Mouse (Mus musculus): Measurements from ENCODE around the gene Tpm1. TPM values are rescaled to one million over a fixed set of nuclear protein-coding genes. Genes with fewer than 3 reads are reported as not detected.

The Tpm1 gene
- polyA plus RNA-seq, 1 experiment from 2014 or later, result 589 TPM

GRCm38 (mm10) chr9:67071596-67071995 is 22.4 kb upstream of the Tpm1 start:
- WGBS, result 19% methylated on average over 7 of the region's 7 CpGs
- H3K4me2 ChIP-seq, result no peak overlapping the region
- ATAC-seq (replicated peaks; ENCODE audit: low FRiP score), result 0 out of 2 replicates have a peak, but pooled peaks have one; percentile 33

DNA sequence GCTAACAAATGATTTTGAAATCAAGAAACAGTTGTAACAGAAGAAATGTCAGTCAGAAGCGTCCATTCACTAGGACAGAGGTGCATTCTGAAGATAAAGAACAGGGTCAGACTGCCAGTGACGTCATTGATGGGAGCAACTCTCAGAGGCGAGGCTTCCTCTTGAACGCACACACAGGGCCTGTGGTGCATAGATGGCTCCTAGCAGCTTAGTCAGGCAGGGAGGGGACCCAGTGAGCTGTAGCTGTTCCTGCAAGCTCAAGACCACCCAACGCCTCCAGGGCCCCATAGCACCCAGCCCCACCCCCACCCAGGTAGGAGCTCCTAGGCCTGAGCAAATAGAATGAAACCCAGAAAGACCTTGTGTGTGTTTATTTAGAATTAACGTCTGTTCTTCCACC is 21.9 kb upstream of the Tpm1 start:
- H3K4me1 ChIP-seq, result peaks cover 28% of the 10 kb centered on the region
- H3K9ac ChIP-seq, result no peak overlapping the region
- ATAC-seq (replicated peaks; ENCODE audit: low FRiP score), result peak; percentile 69; the same call in 1 of the 2 replicates
- WGBS, result 36% methylated on average over 6 of the region's 6 CpGs
- H3K27me3 ChIP-seq, result no peaks in the 10 kb centered on the region
- H3K27ac ChIP-seq, result peak overlapping the region; percentile 91
- no peak overlapping the region for H3K4me2 ChIP-seq
- H3K9me3 ChIP-seq (replicated peaks), result no peaks in the 10 kb centered on the region
- no peaks in the 10 kb centered on the region for H3K36me3 ChIP-seq
- H3K4me3 ChIP-seq (replicated peaks), result no peak overlapping the region

More at GRCm38 (mm10) chr9:67071596-67071995, 22.4 kb upstream of the Tpm1 start:
- H3K4me1 ChIP-seq, result peaks cover 28% of the 10 kb centered on the region
- no peaks in the 10 kb centered on the region for H3K27me3 ChIP-seq
- peak overlapping the region; percentile 91 for H3K27ac ChIP-seq
- H3K9ac ChIP-seq, result no peak overlapping the region
- H3K36me3 ChIP-seq, result no peaks in the 10 kb centered on the region
- H3K4me3 ChIP-seq (replicated peaks), result no peak overlapping the region
- H3K9me3 ChIP-seq (replicated peaks), result no peaks in the 10 kb centered on the region

DNA sequence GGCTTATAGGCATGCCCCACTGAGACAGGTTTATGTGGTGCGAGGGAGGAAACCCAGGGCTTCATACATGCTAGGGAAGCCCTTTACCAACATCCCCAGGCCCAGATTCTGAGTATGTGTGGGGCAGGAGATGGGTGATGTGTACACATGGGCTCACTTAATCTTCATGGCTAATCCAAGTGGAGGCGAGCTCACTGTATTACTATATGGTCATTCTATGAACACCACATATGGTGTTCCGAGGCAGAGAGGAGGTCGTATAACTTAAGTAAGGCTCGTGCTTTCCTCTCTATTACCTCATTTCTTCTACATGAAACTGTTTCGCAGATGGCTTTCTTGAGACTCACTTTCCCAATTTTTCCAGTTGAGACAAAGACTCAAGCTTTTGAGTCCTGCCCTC is 17.4 kb upstream of the Tpm1 start:
- H3K36me3 ChIP-seq, result no peaks in the 10 kb centered on the region
- H3K27me3 ChIP-seq, result no peaks in the 10 kb centered on the region
- H3K4me1 ChIP-seq, result peaks cover 8% of the 10 kb centered on the region
- WGBS, result 90% methylated on average over 6 of the region's 6 CpGs
- H3K4me2 ChIP-seq, result no peak overlapping the region
- no peak overlapping the region for H3K4me3 ChIP-seq (replicated peaks)
- no peaks in the 10 kb centered on the region for H3K9me3 ChIP-seq (replicated peaks)
- ATAC-seq (replicated peaks; ENCODE audit: low FRiP score), result no peak
- no peak overlapping the region for H3K9ac ChIP-seq
- H3K27ac ChIP-seq, result no peak overlapping the region

- H3K4me2 ChIP-seq, result no peak overlapping the region
- no peaks in the 10 kb centered on the region for H3K9me3 ChIP-seq (replicated peaks)
- no peaks in the 10 kb centered on the region for H3K36me3 ChIP-seq
- no peaks in the 10 kb centered on the region for H3K27me3 ChIP-seq
- no peak overlapping the region for H3K4me3 ChIP-seq (replicated peaks)
- H3K9ac ChIP-seq, result no peak overlapping the region
- no peaks in the 10 kb centered on the region for H3K4me1 ChIP-seq
- 75% methylated on average over 12 of the region's 12 CpGs for WGBS
- no peak overlapping the region for H3K27ac ChIP-seq
- ATAC-seq (replicated peaks; ENCODE audit: low FRiP score), result no peak
Measured at GRCm38 (mm10) chr9:67059714-67060113, 10.5 kb upstream of the Tpm1 start.

DNA sequence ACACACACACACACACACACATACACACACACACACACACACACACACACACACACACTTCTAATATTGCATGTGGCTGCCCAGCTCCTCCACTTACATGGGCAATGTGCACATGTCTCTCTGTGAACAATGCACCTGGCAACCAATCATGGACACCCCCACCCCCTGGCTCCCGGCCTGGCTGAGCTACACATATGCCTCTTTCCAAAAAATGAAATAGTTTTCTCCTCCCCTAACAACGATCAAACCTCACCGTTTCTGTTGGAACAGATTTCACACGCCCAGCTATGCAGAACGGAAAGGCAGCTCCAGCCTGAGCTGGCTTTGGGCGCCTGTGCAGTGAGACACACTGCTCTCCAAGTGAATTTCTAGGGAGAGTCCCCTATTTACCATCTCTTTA is 9.2 kb upstream of the Tpm1 start:
- WGBS, result 66% methylated on average over 6 of the region's 6 CpGs
- no peak for ATAC-seq (replicated peaks; ENCODE audit: low FRiP score)
- H3K9me3 ChIP-seq (replicated peaks), result no peaks in the 10 kb centered on the region

DNA sequence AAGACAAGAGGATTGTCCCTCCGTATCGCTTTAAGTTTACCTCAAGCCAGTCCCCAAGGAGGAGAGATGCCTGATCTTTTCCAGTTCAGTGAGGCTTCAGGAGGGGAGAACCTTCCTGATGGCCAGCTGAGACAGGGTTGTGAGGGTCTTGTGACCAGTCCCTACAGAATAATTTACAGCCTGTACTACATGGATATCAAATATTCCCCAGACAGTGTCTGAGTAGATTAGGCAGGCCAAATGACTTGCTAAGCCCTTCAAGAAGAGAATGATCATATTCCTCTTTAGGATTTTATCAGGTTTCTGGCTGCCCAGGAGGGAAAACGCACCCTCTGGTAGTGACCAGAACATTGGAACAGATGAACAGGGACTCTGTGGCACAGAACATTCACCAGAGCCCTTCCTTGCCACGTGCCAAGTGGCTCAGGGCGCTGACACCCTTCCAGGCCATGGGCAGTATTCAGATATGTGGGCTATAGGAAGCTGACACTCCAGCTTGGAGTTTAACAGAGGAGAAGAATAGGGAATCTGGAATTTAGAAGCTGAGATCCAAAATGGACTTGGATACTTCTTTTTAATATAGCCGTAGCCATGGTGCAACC is 1.6 kb upstream of the Tpm1 start:
- no peak overlapping the region for H3K4me2 ChIP-seq
- H3K36me3 ChIP-seq, result no peaks in the 10 kb centered on the region
- H3K27me3 ChIP-seq, result 0 out of 2 replicates have a peak, but pooled peaks cover 6% of the 10 kb centered on the region
- WGBS, result 79% methylated on average over 6 of the region's 6 CpGs
- no peaks in the 10 kb centered on the region for H3K9me3 ChIP-seq (replicated peaks)
- H3K4me1 ChIP-seq, result peaks cover 40% of the 10 kb centered on the region
- H3K9ac ChIP-seq, result no peak overlapping the region
- H3K4me3 ChIP-seq (replicated peaks), result no peak overlapping the region
- 0 out of 2 replicates have a peak overlapping the region, but pooled peaks have one; percentile 14 for H3K27ac ChIP-seq
- no peak for ATAC-seq (replicated peaks; ENCODE audit: low FRiP score)

More for the DNA sequence above, 9.2 kb upstream of the Tpm1 start:
- no peaks in the 10 kb centered on the region for H3K4me1 ChIP-seq
- no peak overlapping the region for H3K4me3 ChIP-seq (replicated peaks)
- no peak overlapping the region for H3K4me2 ChIP-seq
- no peaks in the 10 kb centered on the region for H3K36me3 ChIP-seq
- no peak overlapping the region for H3K9ac ChIP-seq
- H3K27ac ChIP-seq, result peak overlapping the region; percentile 54; the same call in 1 of the 2 replicates
- H3K27me3 ChIP-seq, result no peaks in the 10 kb centered on the region

GRCm38 (mm10) chr9:67049836-67050235 is 630 bp upstream of the Tpm1 start:
- 0 out of 2 replicates have a peak, but pooled peaks cover 6% of the 10 kb centered on the region for H3K27me3 ChIP-seq
- 0 out of 2 replicates have a peak, but pooled peaks have one; percentile 4 for ATAC-seq (replicated peaks; ENCODE audit: low FRiP score)
- H3K4me3 ChIP-seq (replicated peaks), result peak overlapping the region; percentile 72
- H3K36me3 ChIP-seq, result no peaks in the 10 kb centered on the region
- peak overlapping the region; percentile 92 for H3K4me2 ChIP-seq
- H3K27ac ChIP-seq, result peak overlapping the region; percentile 92
- peak overlapping the region; percentile 83 for H3K9ac ChIP-seq
- H3K4me1 ChIP-seq, result peaks cover 50% of the 10 kb centered on the region
- WGBS, result 18% methylated on average over 7 of the region's 7 CpGs
- no peaks in the 10 kb centered on the region for H3K9me3 ChIP-seq (replicated peaks)

DNA sequence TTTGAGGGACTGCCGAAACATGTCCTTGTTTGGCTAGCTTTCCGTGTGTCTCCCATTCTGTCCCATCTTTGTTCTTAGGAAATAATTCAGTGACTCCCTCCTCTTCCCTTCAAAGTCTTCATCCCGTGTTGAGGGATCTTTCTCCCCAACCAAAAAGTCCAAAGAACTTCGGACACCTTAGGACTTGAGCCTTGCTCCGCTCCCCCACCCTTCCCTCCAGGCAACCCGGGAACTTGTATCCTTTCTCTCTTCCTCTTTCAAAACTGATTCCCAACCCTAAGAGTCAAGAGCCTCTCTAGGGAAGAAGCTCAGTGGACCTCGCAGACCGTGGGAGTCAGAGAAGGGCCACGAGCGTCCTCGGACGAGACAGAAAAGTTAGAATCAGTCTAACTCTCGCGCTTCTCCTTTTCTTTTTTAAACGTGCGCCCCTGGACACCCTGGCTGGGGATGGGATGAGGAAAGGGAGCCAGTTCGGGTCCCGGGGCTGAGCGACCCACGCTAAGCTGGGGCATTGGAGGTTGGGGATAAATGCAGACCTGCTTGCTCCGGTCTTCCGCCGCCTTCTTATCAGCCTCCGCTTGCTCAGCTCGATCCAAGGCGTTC is 622 bp downstream of the Tpm1 start:
- Histone ChIP-seq H3K4me1 (peaks cover 58% of the 10 kb centered on the region), H3K36me3 (no peaks in the 10 kb centered on the region), H3K4me3 (replicated peaks) (peak overlapping the region; percentile 72), H3K9ac (peak overlapping the region; percentile 83), H3K4me2 (peak overlapping the region; percentile 92), H3K27ac (peak overlapping the region; percentile 92), H3K27me3 (0 out of 2 replicates have a peak, but pooled peaks cover 6% of the 10 kb centered on the region), H3K9me3 (replicated peaks) (no peaks in the 10 kb centered on the region)
- under 1% methylated on average over 26 of the region's 26 CpGs for WGBS
- ATAC-seq (replicated peaks; ENCODE audit: low FRiP score), result no peak

GRCm38 (mm10) chr9:67047606-67048482 is 1.4 kb downstream of the Tpm1 start:
- 0 out of 2 replicates have a peak, but pooled peaks cover 6% of the 10 kb centered on the region for H3K27me3 ChIP-seq
- WGBS, result under 1% methylated on average over 44 of the region's 50 CpGs
- H3K36me3 ChIP-seq, result no peaks in the 10 kb centered on the region
- peak overlapping the region; percentile 92 for H3K27ac ChIP-seq
- H3K4me1 ChIP-seq, result peaks cover 58% of the 10 kb centered on the region
- no peaks in the 10 kb centered on the region for H3K9me3 ChIP-seq (replicated peaks)
- H3K4me3 ChIP-seq (replicated peaks), result peak overlapping the region; percentile 72
- H3K4me2 ChIP-seq, result peak overlapping the region; percentile 92
- ATAC-seq (replicated peaks; ENCODE audit: low FRiP score), result no peak
- H3K9ac ChIP-seq, result peak overlapping the region; percentile 83

GRCm38 (mm10) chr9:67046881-67047605 is 2.2 kb downstream of the Tpm1 start:
- peak overlapping the region; percentile 83 for H3K9ac ChIP-seq
- no peaks in the 10 kb centered on the region for H3K9me3 ChIP-seq (replicated peaks)
- no peaks in the 10 kb centered on the region for H3K36me3 ChIP-seq
- peaks cover 65% of the 10 kb centered on the region for H3K4me1 ChIP-seq
- no peak for ATAC-seq (replicated peaks; ENCODE audit: low FRiP score)
- 7% methylated on average over 15 of the region's 15 CpGs for whole genome bisulfite sequencing
- peak overlapping the region; percentile 72 for H3K4me3 ChIP-seq (replicated peaks)
- peak overlapping the region; percentile 92 for H3K4me2 ChIP-seq
- H3K27me3 ChIP-seq, result 0 out of 2 replicates have a peak, but pooled peaks cover 6% of the 10 kb centered on the region
- H3K27ac ChIP-seq, result peak overlapping the region; percentile 92

DNA sequence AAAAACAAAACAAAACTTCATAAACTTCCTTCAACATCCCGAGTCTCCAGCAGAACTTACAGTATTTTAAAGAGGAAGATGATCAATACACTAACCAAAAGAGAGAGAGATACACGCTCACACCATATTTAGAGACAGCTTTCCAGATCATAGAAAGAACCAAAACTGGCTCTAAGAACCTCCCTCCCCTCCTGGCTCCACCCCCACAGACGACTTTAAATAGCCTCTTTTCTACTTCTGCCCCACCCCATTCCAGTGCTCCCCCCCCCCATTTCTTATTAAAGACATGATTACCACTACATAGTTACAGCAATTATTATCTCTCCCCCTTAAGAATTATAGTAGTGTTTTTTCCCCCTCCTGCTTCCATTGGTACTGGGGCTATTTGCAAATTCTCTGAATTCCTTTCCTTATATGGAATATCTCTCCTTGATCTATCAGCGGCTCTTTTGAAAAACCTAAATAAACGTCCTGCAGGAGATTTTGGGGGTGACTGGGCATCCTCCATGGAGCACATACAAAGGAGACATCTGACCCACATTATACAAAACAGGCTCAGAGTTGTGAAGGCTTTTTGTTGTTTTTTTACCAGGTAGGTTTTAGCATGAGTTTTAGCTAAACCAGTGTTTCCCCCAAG is 3.1 kb downstream of the Tpm1 start:
- Histone ChIP-seq H3K4me2 (peak overlapping the region; percentile 92), H3K36me3 (no peaks in the 10 kb centered on the region), H3K9ac (no peak overlapping the region), H3K27me3 (0 out of 2 replicates have a peak, but pooled peaks cover 6% of the 10 kb centered on the region), H3K27ac (peak overlapping the region; percentile 92), H3K4me1 (peaks cover 75% of the 10 kb centered on the region), H3K4me3 (replicated peaks) (peak overlapping the region; percentile 72), H3K9me3 (replicated peaks) (no peaks in the 10 kb centered on the region)
- ATAC-seq (replicated peaks; ENCODE audit: low FRiP score), result no peak
- WGBS, result 16% methylated on average over 5 of the region's 5 CpGs

All from kidney, embryonic 15.5 days (tissue).